11 mouse cellular contexts compared by ENCODE assay signal in genomic region chr1:131112576-131112975, GRCm38 (mm10). TPM values are rescaled to one million over a fixed set of nuclear protein-coding genes. Genes with fewer than 3 reads are reported as not detected.
A peak's percentile ranks its signal among the peaks of the same experiment; 100 is the strongest.
DNase-seq lines count a peak whose midpoint lies in the region; ATAC-seq lines count a peak whose summit lies in the region.
"Had no signal": no experiment of that assay in that cellular context is flagged by ENCODE, and none has a peak within 500 bp of the region (broad histone marks: within the 10 kb centered on the region; RNA-seq: fewer than 3 reads in every experiment).

No protein-coding gene starts in this region.

- no peak overlapping the region for H3K4me3 ChIP-seq in embryonic facial prominence, embryonic 11.5 days (ENCODE audit: low read depth, low read length)
- no peak overlapping the region for H3K4me3 ChIP-seq in embryonic facial prominence, embryonic 10.5 days
- peak overlapping the region; percentile 5 for H3K4me3 ChIP-seq in heart, embryonic 13.5 days
- H3K4me3 ChIP-seq: forebrain, embryonic 12.5 days had no signal

- no peak overlapping the region for H3K9ac ChIP-seq in embryonic facial prominence, embryonic 11.5 days (replicated peaks; ENCODE audit: low read length)
- peak overlapping the region; percentile 37; the same call in 1 of the 2 replicates for H3K9ac ChIP-seq in heart, embryonic 13.5 days
- H3K9ac ChIP-seq: forebrain, embryonic 12.5 days had no signal

- peak; percentile 42 for DNase-seq in embryonic facial prominence, embryonic 11.5 days (ENCODE audit: low spot score)
- DNase-seq in embryonic facial prominence, embryonic 10.5 days (ENCODE audit: low spot score) = no peak
- DNase-seq in 3134 (ENCODE audit: extremely low read depth, insufficient read length, low spot score) = peak; percentile 56
- DNase-seq in lung, adult 18-20 months = peak; percentile 80 to 88
- DNase-seq in right cerebral cortex, postnatal 14 days = no peak
- no peak for DNase-seq in frontal cortex, postnatal 25 days (ENCODE audit: low spot score in 2 of 2)
- DNase-seq in layer of hippocampus, adult 8-10 months (ENCODE audit: low spot score in 2 of 2) = no peak
- DNase-seq: midbrain, embryonic 14.5 days; spleen, adult 18-20 months had no signal

- no peaks in the 10 kb centered on the region for H3K27me3 ChIP-seq in embryonic facial prominence, embryonic 11.5 days (ENCODE audit: control insufficient read depth, insufficient read depth, low read length)
- 0 out of 2 replicates have a peak, but pooled peaks cover 11% of the 10 kb centered on the region for H3K27me3 ChIP-seq in embryonic facial prominence, embryonic 10.5 days (replicated peaks; ENCODE audit: low read depth, poor library complexity, severe bottlenecking)
- H3K27me3 ChIP-seq in heart, embryonic 13.5 days (replicated peaks) = no peaks in the 10 kb centered on the region
- H3K27me3 ChIP-seq: forebrain, embryonic 12.5 days had no signal

- ATAC-seq in embryonic facial prominence, embryonic 11.5 days (replicated peaks; ENCODE audit: insufficient number of reproducible peaks, low FRiP score, low TSS enrichment, low read depth) = no peak
- ATAC-seq in heart, embryonic 13.5 days (ENCODE audit: extremely low read depth, insufficient number of reproducible peaks, low FRiP score, low TSS enrichment) = no peak

- H3K27ac ChIP-seq in embryonic facial prominence, embryonic 11.5 days (replicated peaks; ENCODE audit: low read depth, low read length) = no peak overlapping the region
- H3K27ac ChIP-seq in embryonic facial prominence, embryonic 10.5 days (replicated peaks) = no peak overlapping the region
- peak overlapping the region; percentile 85 for H3K27ac ChIP-seq in heart, embryonic 13.5 days (replicated peaks)
- H3K27ac ChIP-seq: forebrain, embryonic 12.5 days had no signal

- no peaks in the 10 kb centered on the region for H3K4me1 ChIP-seq in embryonic facial prominence, embryonic 11.5 days (ENCODE audit: control insufficient read depth, insufficient read depth, low read length)
- H3K4me1 ChIP-seq in embryonic facial prominence, embryonic 10.5 days = peaks cover 28% of the 10 kb centered on the region
- H3K4me1 ChIP-seq in heart, embryonic 13.5 days = peaks cover 78% of the 10 kb centered on the region

- no peaks in the 10 kb centered on the region for H3K9me3 ChIP-seq in embryonic facial prominence, embryonic 11.5 days (replicated peaks; ENCODE audit: control insufficient read depth, low read length)
- H3K9me3 ChIP-seq in embryonic facial prominence, embryonic 10.5 days = no peaks in the 10 kb centered on the region
- no peaks in the 10 kb centered on the region for H3K9me3 ChIP-seq in heart, embryonic 13.5 days
- H3K9me3 ChIP-seq: forebrain, embryonic 12.5 days had no signal

- no peak overlapping the region for H3K4me2 ChIP-seq in embryonic facial prominence, embryonic 11.5 days (ENCODE audit: low read depth, low read length)
- peak overlapping the region; percentile 44 for H3K4me2 ChIP-seq in heart, embryonic 13.5 days
- H3K4me2 ChIP-seq: forebrain, embryonic 12.5 days had no signal

- H3K36me3 ChIP-seq in embryonic facial prominence, embryonic 11.5 days (replicated peaks; ENCODE audit: control insufficient read depth, insufficient read depth, low read depth, low read length) = no peaks in the 10 kb centered on the region
- no peaks in the 10 kb centered on the region for H3K36me3 ChIP-seq in embryonic facial prominence, embryonic 10.5 days (replicated peaks)
- no peaks in the 10 kb centered on the region for H3K36me3 ChIP-seq in heart, embryonic 13.5 days
- H3K36me3 ChIP-seq: forebrain, embryonic 12.5 days had no signal

- WGBS in embryonic facial prominence, embryonic 11.5 days = 34% methylated on average over 6 of the region's 6 CpGs
- WGBS in embryonic facial prominence, embryonic 10.5 days = 31% methylated on average over 6 of the region's 6 CpGs
- WGBS in heart, embryonic 13.5 days = 22% methylated on average over 6 of the region's 6 CpGs

RNA-seq across cellular contexts. Expression of gene Mapkapk2, which starts 14.9 kb away (rescaled TPM):
- 44.7 and 45.7 TPM in 2 replicates for polyA plus RNA-seq in embryonic facial prominence, embryonic 11.5 days (2014; fragmentation: Nextera tagmentation; extraction: Ambion mirVana)
- 44.4 and 45.4 TPM in 2 replicates for polyA plus RNA-seq in embryonic facial prominence, embryonic 10.5 days (2016; fragmentation: Nextera tagmentation; extraction: Ambion mirVana)
- polyA plus RNA-seq in heart, embryonic 13.5 days (2015; fragmentation: Nextera tagmentation; extraction: Ambion mirVana) = 60.0 and 62.0 TPM in 2 replicates
- total RNA-seq in layer of hippocampus, adult 8-10 months (2022) = 10 to 100 TPM; 27.7 to 42.7 (median 35.3) TPM

RNA-seq across cellular contexts. Expression of gene Dyrk3, which starts 25.6 kb away (rescaled TPM):
- 6.5 and 7.3 TPM in 2 replicates for polyA plus RNA-seq in embryonic facial prominence, embryonic 11.5 days (2014; fragmentation: Nextera tagmentation; extraction: Ambion mirVana)
- polyA plus RNA-seq in embryonic facial prominence, embryonic 10.5 days (2016; fragmentation: Nextera tagmentation; extraction: Ambion mirVana) = 8.7 and 9.7 TPM in 2 replicates
- 3.2 and 4.5 TPM in 2 replicates for polyA plus RNA-seq in heart, embryonic 13.5 days (2015; fragmentation: Nextera tagmentation; extraction: Ambion mirVana)
- total RNA-seq in layer of hippocampus, adult 8-10 months (2022) = 10 to 100 TPM; 13.5 to 17.6 (median 14.6) TPM

RNA-seq across cellular contexts. Expression of gene Eif2d, which starts 40.4 kb away (rescaled TPM):
- 63.6 and 66.9 TPM in 2 replicates for polyA plus RNA-seq in embryonic facial prominence, embryonic 11.5 days (2014; fragmentation: Nextera tagmentation; extraction: Ambion mirVana)
- polyA plus RNA-seq in embryonic facial prominence, embryonic 10.5 days (2016; fragmentation: Nextera tagmentation; extraction: Ambion mirVana) = 66.9 and 70.3 TPM in 2 replicates
- 41.1 and 47.1 TPM in 2 replicates for polyA plus RNA-seq in heart, embryonic 13.5 days (2015; fragmentation: Nextera tagmentation; extraction: Ambion mirVana)
- 10 to 100 TPM; 40.0 to 50.0 (median 46.8) TPM for total RNA-seq in layer of hippocampus, adult 8-10 months (2022)

Comparison
In these comparisons a context has a peak if more than half of its experiments do, and no peak if none do; other contexts are left out.
1. DNase-seq: peak in embryonic facial prominence, embryonic 11.5 days (single experiment), 3134 (single experiment) and lung, adult 18-20 months (2 of 2); none in embryonic facial prominence, embryonic 10.5 days (single experiment), right cerebral cortex, postnatal 14 days (single experiment), frontal cortex, postnatal 25 days (0 of 2) and layer of hippocampus, adult 8-10 months (0 of 2).